Mouse (Mus musculus): ENCODE data around the gene Vgll4. TPM values are rescaled to one million over a fixed set of nuclear protein-coding genes. Genes with fewer than 3 reads are reported as not detected.

Gene Vgll4
- polyA plus RNA-seq, 1 experiment from 2014 or later: 111 TPM

DNA sequence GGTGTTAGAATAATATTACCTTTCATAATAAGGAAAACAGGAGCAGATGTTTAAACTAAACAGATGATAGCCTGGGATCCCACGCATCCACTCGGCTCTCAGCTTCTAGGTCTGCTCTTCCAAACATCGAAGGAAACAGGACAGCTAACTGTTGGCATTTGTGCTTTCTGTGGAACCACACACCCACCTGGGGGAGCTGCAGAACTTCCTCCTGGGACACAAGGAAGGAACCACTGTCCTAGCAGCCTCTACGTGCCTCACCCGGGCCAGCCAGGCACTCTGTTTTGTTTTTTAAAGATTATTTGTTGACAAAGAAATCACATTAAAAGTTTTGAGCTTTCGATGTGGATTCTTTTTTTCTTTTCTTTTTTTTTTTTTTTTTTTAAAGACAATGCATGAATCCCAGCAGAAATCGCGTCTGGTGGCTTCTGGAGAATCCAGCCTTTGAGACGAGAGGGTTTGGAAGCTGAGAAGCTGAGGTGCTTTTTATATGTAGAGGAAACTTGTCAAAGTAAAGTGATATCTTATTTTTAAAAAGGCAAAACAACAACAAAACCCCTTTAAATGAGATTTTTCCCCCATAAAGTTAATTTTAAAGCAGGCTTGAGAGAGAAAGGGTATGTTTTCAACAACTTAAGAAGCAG, 50.0 kb downstream of the Vgll4 start:
- H3K9ac ChIP-seq: peak overlapping the region; percentile 78
- H3K27ac ChIP-seq (ENCODE audit: low read depth): peak overlapping the region; percentile 95
- WGBS: 2% methylated on average over 9 of the region's 9 CpGs
- H3K36me3 ChIP-seq (ENCODE audit: insufficient read depth): peaks cover 9% of the 10 kb centered on the region
- ATAC-seq (ENCODE audit: insufficient read depth) (no peak), DNase-seq (peak; percentile 64)
- TF ChIP-seq CTCF (IDR thresholded peaks at IDR 0.05; ENCODE audit: low read depth): no peak; the same call in 1 of the 2 replicates
- no peaks in the 10 kb centered on the region for H3K27me3 ChIP-seq (ENCODE audit: insufficient read depth, low read length)
- H3K4me1 ChIP-seq (ENCODE audit: insufficient read depth): peaks cover 39% of the 10 kb centered on the region
- H3K9me3 ChIP-seq (ENCODE audit: low read depth, low read length): no peaks in the 10 kb centered on the region
- H3K4me3 ChIP-seq (ENCODE audit: low read depth, low read length): peak overlapping the region; percentile 50
- H3K4me2 ChIP-seq: peak overlapping the region; percentile 91

DNA sequence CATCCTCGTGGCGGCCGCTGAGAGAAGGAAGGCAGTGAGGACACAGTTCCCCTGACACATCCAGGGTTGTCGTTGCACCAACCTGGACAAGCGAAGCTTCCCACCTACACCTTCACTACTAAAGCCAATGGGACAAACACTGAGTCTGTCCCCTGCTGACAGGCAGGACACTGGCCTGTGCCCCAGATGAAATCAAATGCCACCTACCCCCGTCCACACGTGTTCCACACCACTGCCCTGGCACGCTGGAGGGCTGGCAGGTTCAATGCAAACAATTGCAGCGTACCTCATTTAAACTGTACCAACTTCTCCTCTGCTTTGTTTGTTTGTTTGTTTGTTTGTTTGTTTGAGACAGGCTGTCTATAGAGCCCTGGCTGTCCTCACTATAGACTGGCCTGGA, 50.8 kb downstream of the Vgll4 start:
- Histone ChIP-seq H3K4me1 (ENCODE audit: insufficient read depth) (peaks cover 44% of the 10 kb centered on the region), H3K27ac (ENCODE audit: low read depth) (peak overlapping the region; percentile 95), H3K9ac (peak overlapping the region; percentile 78), H3K4me3 (ENCODE audit: low read depth, low read length) (peak overlapping the region; percentile 50), H3K27me3 (ENCODE audit: insufficient read depth, low read length) (no peaks in the 10 kb centered on the region), H3K36me3 (ENCODE audit: insufficient read depth) (peaks cover 12% of the 10 kb centered on the region), H3K4me2 (peak overlapping the region; percentile 91), H3K9me3 (ENCODE audit: low read depth, low read length) (no peaks in the 10 kb centered on the region)
- WGBS: 44% methylated on average over 9 of the region's 9 CpGs
- no peak for TF ChIP-seq CTCF (IDR thresholded peaks at IDR 0.05; ENCODE audit: low read depth)
- DNase-seq (no peak), ATAC-seq (ENCODE audit: insufficient read depth) (no peak)

GRCm38 (mm10) chr6:114917770-114918635, 51.8 kb downstream of the Vgll4 start:
- DNase-seq: no peak

DNA sequence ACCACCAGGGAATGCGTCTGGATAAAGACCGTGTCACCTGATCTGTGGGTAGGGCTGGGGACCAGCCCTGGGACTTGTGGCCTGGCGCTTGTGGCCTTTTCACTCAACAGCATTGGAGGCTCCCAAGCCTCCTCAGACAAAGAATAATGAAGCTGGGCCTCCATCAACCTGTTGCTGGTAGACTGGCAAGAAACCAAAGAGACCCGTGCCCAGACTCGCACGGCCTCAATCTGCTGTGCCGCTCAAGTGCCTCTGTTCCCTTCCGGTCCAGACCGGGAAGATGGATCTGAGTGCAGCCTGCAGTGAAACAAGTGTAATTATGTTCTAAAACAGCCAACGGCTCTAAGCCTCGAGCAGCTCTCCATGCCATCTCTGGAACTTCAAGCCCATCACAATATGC, 52.7 kb downstream of the Vgll4 start:
- Histone ChIP-seq H3K27ac (ENCODE audit: low read depth) (peak overlapping the region; percentile 95), H3K4me3 (ENCODE audit: low read depth, low read length) (peak overlapping the region; percentile 50), H3K4me1 (ENCODE audit: insufficient read depth) (peaks cover 50% of the 10 kb centered on the region), H3K27me3 (ENCODE audit: insufficient read depth, low read length) (no peaks in the 10 kb centered on the region), H3K9ac (peak overlapping the region; percentile 78), H3K4me2 (peak overlapping the region; percentile 91), H3K9me3 (ENCODE audit: low read depth, low read length) (no peaks in the 10 kb centered on the region), H3K36me3 (ENCODE audit: insufficient read depth) (peaks cover 13% of the 10 kb centered on the region)
- ATAC-seq (ENCODE audit: insufficient read depth) (no peak), DNase-seq (no peak)
- 30% methylated on average over 11 of the region's 11 CpGs for WGBS
- TF ChIP-seq CTCF (IDR thresholded peaks at IDR 0.05; ENCODE audit: low read depth): no peak

More at GRCm38 (mm10) chr6:114917770-114918635, 51.8 kb downstream of the Vgll4 start:
- Histone ChIP-seq H3K4me3 (ENCODE audit: low read depth, low read length) (peak overlapping the region; percentile 50), H3K4me1 (ENCODE audit: insufficient read depth) (peaks cover 50% of the 10 kb centered on the region), H3K9ac (peak overlapping the region; percentile 78), H3K27ac (ENCODE audit: low read depth) (peak overlapping the region; percentile 95), H3K9me3 (ENCODE audit: low read depth, low read length) (no peaks in the 10 kb centered on the region), H3K36me3 (ENCODE audit: insufficient read depth) (peaks cover 12% of the 10 kb centered on the region), H3K27me3 (ENCODE audit: insufficient read depth, low read length) (no peaks in the 10 kb centered on the region), H3K4me2 (peak overlapping the region; percentile 91)
- no peak for ATAC-seq (ENCODE audit: insufficient read depth)
- WGBS: 33% methylated on average over 14 of the region's 14 CpGs
- TF ChIP-seq CTCF (IDR thresholded peaks at IDR 0.05; ENCODE audit: low read depth): no peak

- Histone ChIP-seq H3K4me2 (peak overlapping the region; percentile 91), H3K36me3 (ENCODE audit: insufficient read depth) (peaks cover 15% of the 10 kb centered on the region), H3K9me3 (ENCODE audit: low read depth, low read length) (no peaks in the 10 kb centered on the region), H3K9ac (peak overlapping the region; percentile 43), H3K4me3 (ENCODE audit: low read depth, low read length) (peak overlapping the region; percentile 50), H3K27ac (ENCODE audit: low read depth) (peak overlapping the region; percentile 95), H3K27me3 (ENCODE audit: insufficient read depth, low read length) (no peaks in the 10 kb centered on the region), H3K4me1 (ENCODE audit: insufficient read depth) (peaks cover 50% of the 10 kb centered on the region)
- DNase-seq (peak; percentile 59), ATAC-seq (ENCODE audit: insufficient read depth) (no peak)
- 6% methylated on average over 5 of the region's 5 CpGs for WGBS
- no peak for TF ChIP-seq CTCF (IDR thresholded peaks at IDR 0.05; ENCODE audit: low read depth)
These were observed 53.1 kb downstream of the Vgll4 start for GRCm38 (mm10) chr6:114916715-114916992.

DNA sequence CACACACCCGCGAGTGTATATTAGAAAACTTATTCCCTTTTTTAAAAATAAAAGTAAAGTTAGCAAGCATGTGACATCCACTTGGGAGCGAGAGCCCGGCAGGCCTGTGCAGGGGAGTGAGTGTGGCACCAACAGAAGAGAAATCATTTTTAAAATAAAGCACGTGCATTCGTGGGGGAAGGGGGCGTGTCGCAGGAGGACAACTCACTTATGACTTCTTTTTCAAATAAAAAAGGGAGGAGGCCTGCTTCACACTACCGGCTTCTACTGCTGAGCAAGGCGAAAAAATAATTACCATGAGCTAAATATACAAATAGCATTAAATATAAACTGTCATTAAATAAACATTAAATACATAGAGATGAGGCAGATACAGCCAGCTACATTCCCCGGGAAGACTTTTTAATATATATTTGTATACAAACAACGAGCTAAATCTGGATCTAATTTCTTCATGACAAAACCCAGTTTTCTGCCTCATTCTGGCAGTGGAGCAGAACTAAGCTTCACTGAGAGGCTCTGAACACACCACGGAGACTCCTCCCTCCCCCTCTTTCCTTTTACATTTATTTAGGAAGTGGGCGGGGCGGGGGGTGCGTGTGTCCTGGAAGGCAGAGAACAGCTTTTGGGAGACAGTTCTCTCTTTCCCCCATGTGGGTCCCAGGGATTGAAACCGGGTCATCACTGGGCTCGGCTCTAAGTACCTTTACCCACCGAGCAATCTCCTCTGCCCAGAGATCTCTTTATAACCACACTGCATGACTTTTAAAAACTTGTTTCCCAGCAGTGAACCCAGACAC, 53.7 kb downstream of the Vgll4 start:
- Histone ChIP-seq H3K4me3 (ENCODE audit: low read depth, low read length) (peak overlapping the region; percentile 50), H3K4me2 (peak overlapping the region; percentile 91), H3K9me3 (ENCODE audit: low read depth, low read length) (no peaks in the 10 kb centered on the region), H3K27ac (ENCODE audit: low read depth) (peak overlapping the region; percentile 95), H3K9ac (peak overlapping the region; percentile 43), H3K4me1 (ENCODE audit: insufficient read depth) (peaks cover 50% of the 10 kb centered on the region), H3K27me3 (ENCODE audit: insufficient read depth, low read length) (no peaks in the 10 kb centered on the region), H3K36me3 (ENCODE audit: insufficient read depth) (peaks cover 15% of the 10 kb centered on the region)
- ATAC-seq (ENCODE audit: insufficient read depth) (peak; percentile 32; the same call in 1 of the 2 replicates), DNase-seq (peak; percentile 78)
- WGBS: 16% methylated on average over 19 of the region's 19 CpGs
- TF ChIP-seq CTCF (IDR thresholded peaks at IDR 0.05; ENCODE audit: low read depth): no peak
